Mouse (Mus musculus): ENCODE results near the gene 4931406P16Rik. TPM values are rescaled to one million over a fixed set of nuclear protein-coding genes. Genes with fewer than 3 reads are reported as not detected.
"Not testable (repeated sequence)": the region's sequence is repeated elsewhere in the genome, so short reads cannot be mapped to it uniquely, and the experiment has no call there.

Gene 4931406P16Rik
- polyA plus RNA-seq, 1 experiment from 2014 or later, result 23.6 TPM

DNA sequence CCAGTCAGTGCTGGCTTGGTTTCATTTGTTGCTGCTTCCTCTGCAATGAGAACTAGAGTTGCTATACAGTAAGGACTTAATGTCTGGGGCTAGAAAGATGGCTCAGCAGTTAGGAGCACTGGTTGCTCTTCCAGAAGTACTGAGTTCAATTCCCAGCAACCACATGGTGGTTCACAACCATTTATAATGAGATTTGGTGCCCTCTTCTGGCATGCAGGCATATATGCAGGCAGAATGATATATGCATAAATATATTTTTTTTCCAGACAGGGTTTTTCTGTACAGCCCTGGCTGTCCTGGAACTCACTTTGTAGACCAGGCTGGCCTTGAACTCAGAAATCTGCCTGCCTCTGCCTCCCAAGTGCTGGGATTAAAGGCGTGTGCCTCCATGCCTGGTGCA lies 23.2 kb upstream of the 4931406P16Rik start:
- H3K36me3 ChIP-seq, result peaks cover 24% of the 10 kb centered on the region
- H3K9ac ChIP-seq; H3K4me1 ChIP-seq; H3K4me3 ChIP-seq; ATAC-seq (ENCODE audit: insufficient number of reproducible peaks, insufficient read depth, low FRiP score, low TSS enrichment, low read depth); H3K4me2 ChIP-seq; H3K9me3 ChIP-seq; H3K27ac ChIP-seq; H3K27me3 ChIP-seq: not testable (repeated sequence)
- WGBS, result 100% methylated on average over 1 of the region's 1 CpGs

DNA sequence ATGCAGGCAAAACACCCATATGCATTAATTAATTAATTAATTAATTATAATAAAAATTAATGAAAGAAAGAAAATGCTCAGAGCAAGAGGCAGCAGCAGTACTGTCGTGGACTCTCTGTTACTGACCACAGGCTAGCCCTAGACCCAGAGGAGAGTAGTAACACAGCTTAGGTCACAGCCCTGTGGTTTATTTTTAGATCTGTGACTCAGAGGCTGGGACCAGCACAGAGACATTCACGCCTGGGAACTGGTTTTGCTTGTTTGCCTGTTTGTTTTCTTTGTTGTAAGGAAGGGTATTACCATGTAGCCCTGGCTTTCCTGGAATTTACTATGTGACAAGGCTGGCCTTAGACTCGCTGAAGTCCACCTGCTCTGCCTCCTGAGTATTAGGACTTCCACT lies 14.1 kb upstream of the 4931406P16Rik start:
- WGBS, result 58% methylated on average over 3 of the region's 3 CpGs
- Histone ChIP-seq H3K9ac (no peak overlapping the region), H3K4me1 (no peaks in the 10 kb centered on the region), H3K9me3 (no peaks in the 10 kb centered on the region), H3K27ac (no peak overlapping the region), H3K4me3 (no peak overlapping the region), H3K36me3 (no peaks in the 10 kb centered on the region), H3K27me3 (no peaks in the 10 kb centered on the region), H3K4me2 (no peak overlapping the region)
- ATAC-seq (ENCODE audit: insufficient number of reproducible peaks, insufficient read depth, low FRiP score, low TSS enrichment, low read depth), result no peak; the same call in 1 of the 2 replicates

- no peaks in the 10 kb centered on the region for H3K27me3 ChIP-seq
- H3K4me1 ChIP-seq, result no peaks in the 10 kb centered on the region
- no peak overlapping the region for H3K4me3 ChIP-seq
- H3K9ac ChIP-seq, result no peak overlapping the region
- H3K36me3 ChIP-seq, result no peaks in the 10 kb centered on the region
- no peak overlapping the region for H3K27ac ChIP-seq
- ATAC-seq (ENCODE audit: insufficient number of reproducible peaks, insufficient read depth, low FRiP score, low TSS enrichment, low read depth), result no peak
- 94% methylated on average over 1 of the region's 1 CpGs for WGBS
- H3K9me3 ChIP-seq, result no peaks in the 10 kb centered on the region
- no peak overlapping the region for H3K4me2 ChIP-seq
Observed at GRCm38 (mm10) chr7:34324857-34325256, 11.5 kb upstream of the 4931406P16Rik start.

GRCm38 (mm10) chr7:34324005-34324404 lies 10.7 kb upstream of the 4931406P16Rik start:
- Histone ChIP-seq H3K27me3 (no peaks in the 10 kb centered on the region), H3K9me3 (no peaks in the 10 kb centered on the region), H3K4me1 (no peaks in the 10 kb centered on the region), H3K4me2 (no peak overlapping the region), H3K27ac (no peak overlapping the region), H3K9ac (no peak overlapping the region), H3K4me3 (no peak overlapping the region), H3K36me3 (no peaks in the 10 kb centered on the region)
- ATAC-seq (ENCODE audit: insufficient number of reproducible peaks, insufficient read depth, low FRiP score, low TSS enrichment, low read depth), result no peak
- WGBS, result 87% methylated on average over 2 of the region's 2 CpGs

GRCm38 (mm10) chr7:34323351-34323750 lies 10.0 kb upstream of the 4931406P16Rik start:
- Histone ChIP-seq H3K4me1 (peaks cover 3% of the 10 kb centered on the region; the same call in 1 of the 2 replicates), H3K9ac (no peak overlapping the region), H3K4me2 (no peak overlapping the region), H3K4me3 (no peak overlapping the region), H3K36me3 (no peaks in the 10 kb centered on the region), H3K27ac (no peak overlapping the region), H3K27me3 (no peaks in the 10 kb centered on the region), H3K9me3 (no peaks in the 10 kb centered on the region)
- ATAC-seq (ENCODE audit: insufficient number of reproducible peaks, insufficient read depth, low FRiP score, low TSS enrichment, low read depth), result no peak
- WGBS, result 76% methylated on average over 8 of the region's 8 CpGs

DNA sequence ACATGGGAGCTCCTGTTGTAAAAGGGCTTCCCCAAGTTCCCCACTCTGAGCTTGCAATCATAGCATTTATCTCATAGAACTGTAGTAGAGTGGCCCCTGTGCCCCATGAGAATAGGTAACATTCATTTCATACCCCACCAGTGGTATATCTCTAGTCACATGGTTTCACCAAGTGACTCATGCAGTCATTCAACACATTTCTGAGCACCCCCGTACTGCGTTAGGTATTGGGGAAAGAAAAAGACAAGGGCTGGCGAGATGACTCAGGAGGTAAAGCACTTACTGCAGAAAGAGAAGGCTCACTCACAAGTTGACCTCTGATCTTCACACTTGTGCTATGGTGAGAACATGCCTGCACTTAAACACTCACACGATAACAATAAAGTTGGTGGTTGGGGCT lies 8.6 kb upstream of the 4931406P16Rik start:
- Histone ChIP-seq H3K4me2 (no peak overlapping the region), H3K4me1 (peaks cover 8% of the 10 kb centered on the region; the same call in 1 of the 2 replicates), H3K9me3 (no peaks in the 10 kb centered on the region), H3K4me3 (no peak overlapping the region), H3K36me3 (no peaks in the 10 kb centered on the region), H3K9ac (no peak overlapping the region), H3K27me3 (no peaks in the 10 kb centered on the region), H3K27ac (no peak overlapping the region)
- WGBS, result 92% methylated on average over 4 of the region's 4 CpGs
- no peak for ATAC-seq (ENCODE audit: insufficient number of reproducible peaks, insufficient read depth, low FRiP score, low TSS enrichment, low read depth)

GRCm38 (mm10) chr7:34321119-34321518 lies 7.8 kb upstream of the 4931406P16Rik start:
- H3K9ac ChIP-seq, result no peak overlapping the region
- no peaks in the 10 kb centered on the region for H3K9me3 ChIP-seq
- H3K4me2 ChIP-seq, result no peak overlapping the region
- H3K4me3 ChIP-seq, result no peak overlapping the region
- H3K27ac ChIP-seq, result no peak overlapping the region
- H3K27me3 ChIP-seq, result no peaks in the 10 kb centered on the region
- H3K36me3 ChIP-seq, result no peaks in the 10 kb centered on the region
- 84% methylated on average over 5 of the region's 5 CpGs for WGBS
- H3K4me1 ChIP-seq, result peaks cover 8% of the 10 kb centered on the region; the same call in 1 of the 2 replicates
- no peak for ATAC-seq (ENCODE audit: insufficient number of reproducible peaks, insufficient read depth, low FRiP score, low TSS enrichment, low read depth)

- Histone ChIP-seq H3K9me3 (no peaks in the 10 kb centered on the region), H3K27ac (no peak overlapping the region), H3K4me2 (no peak overlapping the region), H3K4me3 (no peak overlapping the region), H3K36me3 (no peaks in the 10 kb centered on the region), H3K9ac (no peak overlapping the region), H3K27me3 (no peaks in the 10 kb centered on the region), H3K4me1 (peaks cover 8% of the 10 kb centered on the region; the same call in 1 of the 2 replicates)
- ATAC-seq (ENCODE audit: insufficient number of reproducible peaks, insufficient read depth, low FRiP score, low TSS enrichment, low read depth), result no peak
- 31% methylated on average over 3 of the region's 3 CpGs for WGBS
Observed at GRCm38 (mm10) chr7:34319957-34320356, 6.6 kb upstream of the 4931406P16Rik start.

DNA sequence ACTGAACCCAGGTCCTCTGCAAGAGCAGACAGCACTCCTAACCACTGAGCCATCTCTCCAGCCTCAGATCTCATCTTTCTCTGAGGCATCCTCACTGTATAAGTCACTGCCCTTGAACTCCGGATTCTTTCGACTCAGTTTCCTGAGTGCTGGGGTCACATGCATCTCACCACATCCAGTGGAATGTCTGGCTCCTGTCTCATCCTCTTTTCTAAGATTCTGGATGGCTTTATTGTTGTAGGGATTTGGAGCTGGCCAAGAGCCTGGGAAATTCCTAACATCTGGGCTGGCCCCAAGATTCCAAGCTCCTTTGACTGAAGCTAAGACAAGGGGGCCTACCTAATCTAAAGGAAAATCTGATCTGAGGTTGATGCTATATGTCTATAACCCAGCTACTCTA lies 5.8 kb upstream of the 4931406P16Rik start:
- Histone ChIP-seq H3K4me1 (peaks cover 8% of the 10 kb centered on the region; the same call in 1 of the 2 replicates), H3K27ac (no peak overlapping the region), H3K4me3 (no peak overlapping the region), H3K27me3 (no peaks in the 10 kb centered on the region), H3K9ac (no peak overlapping the region), H3K36me3 (no peaks in the 10 kb centered on the region), H3K4me2 (no peak overlapping the region), H3K9me3 (no peaks in the 10 kb centered on the region)
- WGBS, result 86% methylated on average over 2 of the region's 2 CpGs
- no peak for ATAC-seq (ENCODE audit: insufficient number of reproducible peaks, insufficient read depth, low FRiP score, low TSS enrichment, low read depth)

DNA sequence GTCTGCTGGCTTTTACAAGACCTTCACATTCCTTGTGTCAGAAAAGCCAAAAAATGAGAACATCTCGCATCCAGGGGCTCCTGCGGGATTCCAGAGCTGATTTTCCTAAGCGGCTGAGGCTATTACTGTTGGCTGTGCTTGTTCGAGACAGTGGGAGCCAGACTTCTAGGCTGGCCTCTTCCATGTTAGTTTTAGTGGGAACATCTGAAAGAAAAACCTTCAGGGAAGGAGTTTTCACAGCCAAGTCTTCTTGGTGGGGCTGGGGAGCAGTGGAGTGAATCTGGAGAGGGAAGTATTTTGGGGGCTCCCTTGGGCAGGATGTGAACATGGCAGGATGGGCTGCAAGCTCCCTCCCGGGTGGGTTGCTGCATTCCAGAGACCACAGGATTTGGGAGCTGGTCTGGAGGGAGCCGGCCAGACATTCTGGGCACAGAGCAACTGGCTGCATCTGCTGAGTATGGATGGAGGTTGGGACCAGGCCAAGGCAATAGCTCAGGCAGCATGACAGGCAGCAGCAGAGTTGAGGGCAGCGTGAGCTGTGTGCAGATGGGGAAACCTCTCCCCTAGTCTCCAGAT lies 4.6 kb upstream of the 4931406P16Rik start:
- H3K4me2 ChIP-seq, result no peak overlapping the region
- H3K4me1 ChIP-seq, result peaks cover 8% of the 10 kb centered on the region; the same call in 1 of the 2 replicates
- no peak for ATAC-seq (ENCODE audit: insufficient number of reproducible peaks, insufficient read depth, low FRiP score, low TSS enrichment, low read depth)
- WGBS, result 59% methylated on average over 7 of the region's 7 CpGs
- no peak overlapping the region for H3K4me3 ChIP-seq
- no peaks in the 10 kb centered on the region for H3K27me3 ChIP-seq
- no peaks in the 10 kb centered on the region for H3K9me3 ChIP-seq
- H3K36me3 ChIP-seq, result no peaks in the 10 kb centered on the region
- peak overlapping the region; percentile 48 for H3K27ac ChIP-seq
- no peak overlapping the region for H3K9ac ChIP-seq

DNA sequence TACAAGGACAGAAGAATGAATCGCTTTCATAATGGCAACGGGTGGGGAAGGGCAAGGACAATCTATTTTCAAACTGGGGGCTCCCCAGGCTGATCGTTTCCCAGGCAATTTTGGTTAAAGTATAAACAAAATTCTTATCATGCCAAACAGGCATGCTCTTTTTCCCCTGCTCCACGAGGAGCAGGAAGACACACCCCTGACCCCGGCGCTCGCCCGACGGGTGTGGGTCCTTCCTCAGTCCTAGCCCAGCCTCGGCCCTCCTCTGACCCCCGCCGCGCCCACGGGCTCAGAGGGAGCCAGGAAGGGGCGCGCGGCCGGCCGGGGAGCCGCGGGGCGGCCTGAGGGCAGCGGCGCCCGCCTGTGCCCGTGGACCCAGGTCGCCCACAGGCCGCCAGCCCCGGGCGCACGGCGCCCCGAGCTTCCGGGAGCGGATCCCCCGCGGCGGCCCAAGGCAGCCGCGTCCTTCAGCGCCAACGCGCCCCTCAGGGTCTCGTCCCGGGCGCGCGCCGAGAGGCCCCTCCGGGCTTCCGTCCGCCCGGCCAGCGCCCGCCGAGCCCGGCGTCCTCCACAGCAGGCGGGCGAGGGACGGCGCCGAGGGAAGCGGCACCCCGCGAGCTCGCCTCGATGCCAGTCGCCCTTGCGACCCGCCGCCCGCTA lies 437 bp downstream of the 4931406P16Rik start:
- H3K9ac ChIP-seq, result peak overlapping the region; percentile 91
- H3K4me1 ChIP-seq, result peaks cover 13% of the 10 kb centered on the region
- H3K4me2 ChIP-seq, result peak overlapping the region; percentile 75
- H3K4me3 ChIP-seq, result peak overlapping the region; percentile 94
- WGBS, result under 1% methylated on average over 48 of the region's 73 CpGs
- no peaks in the 10 kb centered on the region for H3K9me3 ChIP-seq
- no peaks in the 10 kb centered on the region for H3K27me3 ChIP-seq
- H3K27ac ChIP-seq, result peak overlapping the region; percentile 81
- H3K36me3 ChIP-seq, result no peaks in the 10 kb centered on the region
- peak; percentile 78 for ATAC-seq (ENCODE audit: insufficient number of reproducible peaks, insufficient read depth, low FRiP score, low TSS enrichment, low read depth)

DNA sequence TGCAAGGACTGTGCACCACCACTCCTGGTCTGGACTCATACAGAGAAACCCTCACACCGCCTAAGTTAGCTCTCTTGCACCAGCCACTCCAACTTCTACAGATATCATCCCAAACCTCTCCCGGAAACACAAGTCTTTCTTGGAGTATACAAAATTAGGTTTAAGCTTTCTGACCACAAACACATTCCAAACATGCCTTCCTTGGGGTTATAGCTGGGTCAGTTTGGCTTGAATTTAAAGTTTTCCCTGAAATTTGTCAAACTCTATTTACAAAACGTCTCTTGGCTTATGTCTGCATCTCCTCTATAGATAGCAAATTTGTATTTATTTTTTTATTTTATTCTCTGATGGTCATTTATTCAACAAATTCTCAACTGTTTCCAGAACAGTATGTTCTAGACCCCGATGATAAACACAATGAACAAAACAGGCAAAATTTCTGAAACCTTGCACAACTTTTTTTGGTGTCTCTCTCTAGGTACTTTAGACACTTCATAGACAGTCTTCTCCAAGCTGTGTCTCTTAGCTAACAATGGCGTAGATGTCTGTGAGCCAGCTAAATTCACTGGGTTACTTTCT lies 4.1 kb downstream of the 4931406P16Rik start:
- ATAC-seq (ENCODE audit: insufficient number of reproducible peaks, insufficient read depth, low FRiP score, low TSS enrichment, low read depth), result no peak
- Histone ChIP-seq H3K4me1 (peaks cover 12% of the 10 kb centered on the region), H3K36me3 (no peaks in the 10 kb centered on the region), H3K9ac (no peak overlapping the region), H3K4me3 (no peak overlapping the region), H3K27me3 (no peaks in the 10 kb centered on the region), H3K27ac (no peak overlapping the region), H3K9me3 (no peaks in the 10 kb centered on the region), H3K4me2 (no peak overlapping the region)
- 62% methylated on average over 5 of the region's 5 CpGs for WGBS
